In genomic region chr11:77893787-77894718, GRCm38 (mm10) we compare ENCODE assay signal across 8 mouse cellular contexts. TPM values are rescaled to one million over a fixed set of nuclear protein-coding genes. Genes with fewer than 3 reads are reported as not detected.
DNase-seq lines count a peak whose midpoint lies in the region; ATAC-seq and TF ChIP-seq lines count a peak whose summit lies in the region.

Gene Pipox (minus strand): TSS chr11:77894096.

- peak; percentile 74; the same call in 1 of the 2 replicates for ATAC-seq in cerebellum, adult (ENCODE audit: insufficient number of reproducible peaks, low FRiP score, low TSS enrichment)
- peak; percentile 87 for ATAC-seq in forebrain, embryonic 13.5 days
- ATAC-seq in heart, embryonic 14.5 days (ENCODE audit: insufficient number of reproducible peaks, insufficient read depth, low FRiP score, low read depth) = peak; percentile 82
- peak; percentile 85 for ATAC-seq in kidney, postnatal 0 days (replicated peaks; ENCODE audit: low FRiP score, low read depth)

- H3K9ac ChIP-seq in forebrain, embryonic 13.5 days = peak within 1 kb of the TSS; percentile 53
- 0 out of 2 replicates have a peak within 1 kb of the TSS, but pooled peaks have one; percentile 10 for H3K9ac ChIP-seq in heart, embryonic 14.5 days (ENCODE audit: low read length)
- H3K9ac ChIP-seq in kidney, postnatal 0 days (ENCODE audit: low read depth, low read length) = no peak within 1 kb of the TSS

- no peaks in the 10 kb centered on the region for H3K9me3 ChIP-seq in forebrain, embryonic 13.5 days (replicated peaks)
- no peaks in the 10 kb centered on the region for H3K9me3 ChIP-seq in heart, embryonic 14.5 days (ENCODE audit: control insufficient read depth, low read length)
- no peaks in the 10 kb centered on the region for H3K9me3 ChIP-seq in kidney, postnatal 0 days (replicated peaks; ENCODE audit: low read length)

- peak; percentile 55 for DNase-seq in A20 (ENCODE audit: low read depth, low spot score)
- DNase-seq in kidney, postnatal 0 days (ENCODE audit: low spot score) = peak; percentile 83
- DNase-seq in liver = peak; percentile 77
- peak; percentile 81 for DNase-seq in testis, postnatal 14 days (ENCODE audit: low spot score)

- H3K4me3 ChIP-seq in forebrain, embryonic 13.5 days = peak within 1 kb of the TSS; percentile 24
- no peak within 1 kb of the TSS for H3K4me3 ChIP-seq in heart, embryonic 14.5 days (ENCODE audit: control insufficient read depth in 1 of 2, insufficient read depth in 1 of 2, low read depth in 1 of 2, low read length in 2 of 2)
- H3K4me3 ChIP-seq in kidney, postnatal 0 days (replicated peaks; ENCODE audit: low read depth, low read length) = no peak within 1 kb of the TSS
- no peak within 1 kb of the TSS for H3K4me3 ChIP-seq in myocyte

- no peaks in the 10 kb centered on the region for H3K36me3 ChIP-seq in forebrain, embryonic 13.5 days (ENCODE audit: poor library complexity, severe bottlenecking)
- no peaks in the 10 kb centered on the region for H3K36me3 ChIP-seq in heart, embryonic 14.5 days (ENCODE audit: control insufficient read depth, insufficient read depth, low read length)
- H3K36me3 ChIP-seq in kidney, postnatal 0 days (ENCODE audit: insufficient read depth, low read length) = no peaks in the 10 kb centered on the region
- no peaks in the 10 kb centered on the region for H3K36me3 ChIP-seq in myocyte (ENCODE audit: control insufficient read depth, insufficient read depth)

- H3ac ChIP-seq in myocyte (ENCODE audit: control insufficient read depth, insufficient read length) = no peak within 1 kb of the TSS

- no peak for TF ChIP-seq POLR2A in myocyte (IDR thresholded peaks at IDR 0.05; ENCODE audit: insufficient read length, low read depth)

- TF ChIP-seq CTCF in kidney, postnatal 0 days (IDR thresholded peaks at IDR 0.05; ENCODE audit: low read depth) = peak; percentile 67

- peak within 1 kb of the TSS; percentile 99 for H3K27ac ChIP-seq in forebrain, embryonic 13.5 days
- H3K27ac ChIP-seq in heart, embryonic 14.5 days (replicated peaks in 1 of 2; ENCODE audit: control insufficient read depth in 1 of 2, insufficient read depth in 1 of 2, low read depth in 2 of 2, low read length in 2 of 2) = peak within 1 kb of the TSS; percentile 74 to 84
- H3K27ac ChIP-seq in kidney, postnatal 0 days = peak within 1 kb of the TSS; percentile 86

- no peaks in the 10 kb centered on the region for H3K27me3 ChIP-seq in forebrain, embryonic 13.5 days
- 0 out of 2 replicates have a peak, but pooled peaks cover 6% of the 10 kb centered on the region for H3K27me3 ChIP-seq in heart, embryonic 14.5 days (ENCODE audit: control insufficient read depth, insufficient read depth, low read length)
- H3K27me3 ChIP-seq in kidney, postnatal 0 days (ENCODE audit: insufficient read depth, low read length) = no peaks in the 10 kb centered on the region
- peaks cover 41% of the 10 kb centered on the region for H3K27me3 ChIP-seq in myocyte (ENCODE audit: control insufficient read depth, insufficient read depth, insufficient read length)

- no peaks in the 10 kb centered on the region for H3K79me2 ChIP-seq in myocyte (ENCODE audit: control insufficient read depth, insufficient read depth)

- H3K4me2 ChIP-seq in forebrain, embryonic 13.5 days = peak within 1 kb of the TSS; percentile 47
- H3K4me2 ChIP-seq in heart, embryonic 14.5 days (ENCODE audit: low read length) = peak within 1 kb of the TSS; percentile 39
- H3K4me2 ChIP-seq in kidney, postnatal 0 days (ENCODE audit: low read length) = peak within 1 kb of the TSS; percentile 27; the same call in 1 of the 2 replicates
- peak within 1 kb of the TSS; percentile 16 for H3K4me2 ChIP-seq in myocyte (ENCODE audit: low read depth)

- WGBS in forebrain, embryonic 13.5 days = 4% methylated on average over 11 of the region's 11 CpGs
- 13% methylated on average over 11 of the region's 11 CpGs for WGBS in heart, embryonic 14.5 days
- 18% methylated on average over 11 of the region's 11 CpGs for WGBS in kidney, postnatal 0 days

- peaks cover 88% of the 10 kb centered on the region for H3K4me1 ChIP-seq in forebrain, embryonic 13.5 days
- peaks cover 22 to 33% of the 10 kb centered on the region in 2 experiments for H3K4me1 ChIP-seq in heart, embryonic 14.5 days (ENCODE audit: control insufficient read depth in 2 of 2, insufficient read depth in 2 of 2, low read length in 2 of 2)
- peaks cover 15% of the 10 kb centered on the region for H3K4me1 ChIP-seq in kidney, postnatal 0 days (replicated peaks; ENCODE audit: insufficient read depth, low read length)

TF ChIP-seq in myocyte, 11 proteins besides CTCF, POLR2A, EP300 and RAD21:
- TF ChIP-seq MYOD1 (IDR thresholded peaks at IDR 0.05; ENCODE audit: control insufficient read depth in 1 of 3, insufficient read length in 2 of 3, low read depth in 2 of 3) = peak in 1 of 3 experiments; percentile 14
- TF ChIP-seq TCF3 (IDR thresholded peaks at IDR 0.05; ENCODE audit: insufficient read length, low read depth) = no peak
- no peak for TF ChIP-seq CEBPB (IDR thresholded peaks at IDR 0.05; ENCODE audit: insufficient read depth, poor library complexity, severe bottlenecking)
- TF ChIP-seq MYOG (IDR thresholded peaks at IDR 0.05; ENCODE audit: control insufficient read depth in 1 of 3, insufficient read depth in 1 of 3, insufficient read length in 2 of 3, low read depth in 2 of 3) = no peak

RNA-seq across cellular contexts. Expression of gene Pipox, which starts in this region (rescaled TPM):
- polyA plus RNA-seq in forebrain, embryonic 13.5 days (2015; fragmentation: Nextera tagmentation; extraction: Ambion mirVana) = 12.7 and 15.1 TPM in 2 replicates
- 3.8 and 3.9 TPM in 2 replicates for polyA plus RNA-seq in heart, embryonic 14.5 days (2014; fragmentation: Nextera tagmentation; extraction: Ambion mirVana)
- polyA plus RNA-seq in kidney, postnatal 0 days (2015; fragmentation: Nextera tagmentation; extraction: Ambion mirVana) = 20.9 and 24.3 TPM in 2 replicates
- not detected for polyA plus RNA-seq in myocyte (2012; fragmentation: generic; extraction: Trizol)
